Mouse (Mus musculus): ENCODE results near the gene Actl7a.

The Actl7a gene

DNA sequence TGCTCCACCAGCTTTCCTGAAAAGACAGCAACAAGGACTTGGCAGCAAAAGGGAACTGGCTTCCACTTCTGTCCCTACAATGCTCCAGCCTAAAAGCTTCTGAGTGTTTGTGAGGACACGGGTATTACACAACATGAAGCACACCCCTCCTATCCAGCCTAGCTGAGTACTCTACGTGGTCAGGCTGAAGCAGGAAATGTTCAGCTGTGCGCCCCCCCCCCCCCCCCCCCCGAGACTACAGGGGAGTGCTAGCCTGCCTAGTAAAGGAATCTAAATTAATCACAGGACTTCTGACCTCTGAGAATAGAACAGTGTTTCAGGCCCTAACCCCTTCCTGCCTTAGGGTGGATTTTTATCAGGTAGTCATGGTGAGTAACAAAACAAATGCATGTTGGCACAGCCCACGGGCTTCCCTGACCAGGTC lies 24.7 kb downstream of the Actl7a start:
- DNase-seq, result no peak

DNA sequence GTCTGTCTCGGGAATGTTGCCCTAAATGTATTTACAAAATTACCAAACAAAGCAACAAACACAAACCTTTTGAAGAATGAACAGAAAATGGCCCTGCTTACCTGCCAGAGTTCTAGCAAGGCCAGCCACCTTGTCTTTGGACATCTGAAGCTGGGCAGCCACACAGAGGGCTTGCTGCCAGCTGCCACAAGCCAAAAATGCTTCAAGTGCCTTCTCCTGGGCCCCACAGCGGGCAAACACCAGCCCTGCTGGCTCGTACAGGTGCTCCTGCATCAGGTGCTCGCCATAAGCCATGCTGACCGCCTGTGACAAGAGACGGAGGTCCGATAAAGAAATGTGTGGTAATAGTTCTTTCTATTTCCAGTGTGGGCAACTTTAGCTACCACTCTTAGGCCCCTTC lies 25.7 kb downstream of the Actl7a start:
- no peak for DNase-seq

DNA sequence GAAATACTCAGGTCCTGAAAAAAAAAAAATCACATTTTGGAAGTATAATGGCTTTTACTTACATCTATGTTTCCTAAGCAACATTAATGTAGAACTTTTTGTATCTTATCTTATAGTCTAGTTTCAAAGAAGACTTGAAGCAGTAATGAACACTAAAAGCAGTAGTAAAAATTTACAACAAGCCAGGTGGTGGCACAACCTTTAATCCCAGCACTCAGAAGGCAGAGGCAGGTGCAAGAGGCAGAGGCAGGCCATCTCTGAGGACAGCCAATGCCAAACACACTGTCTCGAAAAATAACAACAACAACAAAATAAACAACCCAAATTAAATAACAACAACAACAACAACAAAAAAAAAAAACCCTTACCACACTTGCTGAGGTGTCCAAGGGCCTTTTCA lies 27.9 kb downstream of the Actl7a start:
- DNase-seq, result no peak

DNA sequence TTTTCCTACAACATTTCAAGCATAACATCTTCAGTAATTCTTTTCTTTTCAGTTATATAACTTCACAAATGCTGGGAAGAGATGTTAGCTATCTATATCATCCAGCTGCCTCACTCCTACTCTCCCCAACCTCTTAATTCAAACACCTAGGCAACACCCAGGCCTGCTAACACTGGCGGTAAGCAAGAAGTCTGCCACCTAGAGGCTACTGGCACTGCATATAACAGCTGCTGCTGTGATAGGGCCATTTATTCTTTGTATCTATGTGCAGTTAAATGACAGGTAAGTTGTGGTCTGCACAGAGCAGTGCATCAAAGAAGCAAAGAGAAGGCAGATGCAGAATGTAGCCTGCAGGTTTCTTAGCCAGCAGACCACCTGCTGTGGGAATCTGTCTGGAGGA lies 48.2 kb downstream of the Actl7a start:
- no peak for DNase-seq
